Mouse (Mus musculus) ES-E14 (cell line): ENCODE measurements at regions not wholly inside any gene's neighbourhood (a gene's known extent, or its start where the extent isn't known, plus 50 kb on each side); places are given as distances from the start of the nearest gene placed in this dataset.

Source experiments
- HCFC1 ChIP-seq: IDR thresholded peaks from 2 replicates; pipeline ENCODE4 v1.6.1; 2012; ENCODE audit warnings: low read length, inconsistent platforms, borderline replicate concordance; ENCODE audit not compliant: insufficient read depth
- MAFK ChIP-seq: IDR thresholded peaks from 2 replicates; pipeline ENCODE4 v1.6.1; 2014; ENCODE audit warnings: mild to moderate bottlenecking, low read depth, low read length, inconsistent platforms; ENCODE audit not compliant: insufficient read depth
- ZC3H11A ChIP-seq: IDR thresholded peaks from 2 replicates; pipeline ENCODE4 v1.6.1; 2012; ENCODE audit warnings: low read depth, mild to moderate bottlenecking, inconsistent platforms, low read length, borderline replicate concordance

GRCm38 (mm10) chr6:117646628-117647027 is 194.4 kb upstream of the Zfp637 start:
- no peak for TF ChIP-seq HCFC1
- TF ChIP-seq MAFK: no peak
- TF ChIP-seq ZC3H11A: no peak
